Mouse (Mus musculus) adrenal gland, postnatal 36 days (tissue): ENCODE data around the gene Arf3. TPM values are rescaled to one million over a fixed set of nuclear protein-coding genes. Genes with fewer than 3 reads are reported as not detected.
"Not testable (repeated sequence)": the region's sequence is repeated elsewhere in the genome, so short reads cannot be mapped to it uniquely, and the experiment has no call there.

Experiments used
- DNase-seq, 2 experiments: peaks; one replicate each; pipeline ENCODE4 v3.0.0; 2021; ENCODE audit warnings: mixed read lengths in 1 of 2
- long read RNA-seq, 2 experiments: library from polyadenylated mRNA; stranded (forward); transcript quantifications; one replicate each; pipeline ENCODE4 v2.0.0; 2021; ENCODE audit warnings: borderline sequencing depth in 2 of 2
- total RNA-seq, 2 experiments: library from RNA; stranded (reverse); gene quantifications; 2 replicates each; pipeline ENCODE4 v1.2.3; 2021

Gene Arf3
- 100 to 1,000 TPM; 132 to 140 TPM for total RNA-seq
- long read RNA-seq, experiment 1, full-length matches to known transcripts = 39 of 72 reads
- long read RNA-seq, experiment 1, partial matches to known transcripts = 1 of 72 reads
- long read RNA-seq, experiment 1, other reads (novel, unspliced or antisense) = 32 of 72 reads
- long read RNA-seq, experiment 2, full-length matches to known transcripts = 25 of 34 reads
- long read RNA-seq, experiment 2, partial matches to known transcripts = 0 of 34 reads
- long read RNA-seq, experiment 2, other reads (novel, unspliced or antisense) = 9 of 34 reads

GRCm38 (mm10) chr15:98762670-98763529 is at the start of gene Arf3:
Gene Arf3, minus strand, starts transcription at chr15:98763214.
- DNase-seq = peak; percentile 98 to 99

GRCm38 (mm10) chr15:98810212-98810611 is 47.2 kb upstream of the Arf3 start:
- DNase-seq = not testable (repeated sequence)

- DNase-seq = no peak
These were observed 46.4 kb upstream of the Arf3 start, which contains the start of gene Ddn for GRCm38 (mm10) chr15:98809390-98809789. Gene Ddn, minus strand, starts transcription at chr15:98809490.

GRCm38 (mm10) chr15:98808651-98809134 is 45.7 kb upstream of the Arf3 start:
- no peak for DNase-seq

- DNase-seq = peak; percentile 65 to 75
These were observed 45.1 kb upstream of the Arf3 start for GRCm38 (mm10) chr15:98807895-98808650.

- peak in 1 of 2 experiments; percentile 39 for DNase-seq
These were observed 44.1 kb upstream of the Arf3 start for GRCm38 (mm10) chr15:98806809-98807770.

GRCm38 (mm10) chr15:98806071-98806808 is 43.2 kb upstream of the Arf3 start:
- peak in 1 of 2 experiments; percentile 18 for DNase-seq

GRCm38 (mm10) chr15:98805324-98806040 is 42.5 kb upstream of the Arf3 start:
- peak; percentile 80 to 85 for DNase-seq

- peak; percentile 86 to 90 for DNase-seq
These were observed 41.0 kb upstream of the Arf3 start for GRCm38 (mm10) chr15:98804054-98804453.

- DNase-seq = no peak
These were observed 39.9 kb upstream of the Arf3 start for GRCm38 (mm10) chr15:98802926-98803325.

- DNase-seq = peak; percentile 87 to 89
These were observed 36.4 kb upstream of the Arf3 start for GRCm38 (mm10) chr15:98799396-98799795.

- no peak for DNase-seq
These were observed 35.9 kb upstream of the Arf3 start for GRCm38 (mm10) chr15:98798903-98799302.

GRCm38 (mm10) chr15:98797835-98798492 is 35.0 kb upstream of the Arf3 start:
- DNase-seq = no peak

- no peak for DNase-seq
These were observed 34.0 kb upstream of the Arf3 start for GRCm38 (mm10) chr15:98796803-98797595.

- no peak for DNase-seq
These were observed 30.2 kb upstream of the Arf3 start for GRCm38 (mm10) chr15:98793141-98793698.

GRCm38 (mm10) chr15:98792233-98793020 is 29.4 kb upstream of the Arf3 start:
- DNase-seq = no peak

- DNase-seq = no peak
These were observed 28.8 kb upstream of the Arf3 start for GRCm38 (mm10) chr15:98791771-98792170.
